Mouse (Mus musculus) stomach, embryonic 14.5 days (tissue): Measurements from ENCODE around the gene Cdk14. TPM values are rescaled to one million over a fixed set of nuclear protein-coding genes. Genes with fewer than 3 reads are reported as not detected.
A peak's percentile ranks its signal among the peaks of the same experiment; 100 is the strongest.

ENCODE experiments used
- ATAC-seq: fragments of 200-750 bp; cut with Nextera tagmentation; 2 replicates; pipeline ENCODE4 v1.8.0; 2017; ENCODE audit warnings: low read depth, moderate TSS enrichment; ENCODE audit not compliant: insufficient number of reproducible peaks, insufficient read depth, low FRiP score
- H3K27ac ChIP-seq: fragments of 300-500 bp; sonication (generic); 2 replicates; pipeline ENCODE4 v1.5.1; 2014; ENCODE audit warnings: mild to moderate bottlenecking, low read length, moderate library complexity, mixed read lengths
- H3K27me3 ChIP-seq: fragments of 300-500 bp; sonication (generic); 2 replicates; pipeline ENCODE4 v1.6.1; 2014; ENCODE audit warnings: low read length, control low read depth, mixed read lengths; ENCODE audit not compliant: control insufficient read depth, insufficient read depth
- H3K36me3 ChIP-seq: fragments of 300-500 bp; sonication (generic); 2 replicates; pipeline ENCODE4 v1.6.1; 2014; ENCODE audit warnings: mild to moderate bottlenecking, control low read depth, low read length, moderate library complexity, mixed read lengths; ENCODE audit not compliant: control insufficient read depth, insufficient read depth
- H3K4me1 ChIP-seq: fragments of 300-500 bp; sonication (generic); 2 replicates; pipeline ENCODE4 v1.6.1; 2014; ENCODE audit warnings: low read length, control low read depth, mixed read lengths; ENCODE audit not compliant: control insufficient read depth, insufficient read depth
- H3K4me2 ChIP-seq: fragments of 300-500 bp; sonication (generic); replicated peaks from 2 replicates; pipeline ENCODE4 v1.6.1; 2014; ENCODE audit warnings: low read depth, low read length, control low read depth
- H3K4me3 ChIP-seq: fragments of 300-500 bp; sonication (generic); 2 replicates; pipeline ENCODE4 v1.5.1; 2014; ENCODE audit warnings: low read depth, low read length, control low read depth
- H3K9ac ChIP-seq: fragments of 300-500 bp; sonication (generic); replicated peaks from 2 replicates; pipeline ENCODE4 v1.6.1; 2014; ENCODE audit warnings: low read depth, mild to moderate bottlenecking, control low read depth, low read length, moderate library complexity, mixed read lengths
- H3K9me3 ChIP-seq: fragments of 300-500 bp; sonication (generic); 2 replicates; pipeline ENCODE4 v1.6.1; 2016; ENCODE audit warnings: low read depth, low read length, control low read depth; ENCODE audit not compliant: control insufficient read depth
- WGBS: fragments of 180-500 bp; shearing (Covaris S2); extraction: QIAGEN DNeasy Blood & Tissue Kit; methylation state at CpG from one replicate; pipeline ENCODE4 v1.1.7; 2014; 5-methylcytosine and 5-hydroxymethylcytosine counted together
- polyA plus RNA-seq: library from polyadenylated mRNA; unstranded; fragments of >200 nt; fragmentation: Nextera tagmentation; extraction: Ambion mirVana; gene quantifications from 2 replicates; pipeline ENCODE4 v1.2.1, GENCODE M21; 2014

The Cdk14 gene
- polyA plus RNA-seq, 1 experiment from 2014 or later, result 28.3 TPM

DNA sequence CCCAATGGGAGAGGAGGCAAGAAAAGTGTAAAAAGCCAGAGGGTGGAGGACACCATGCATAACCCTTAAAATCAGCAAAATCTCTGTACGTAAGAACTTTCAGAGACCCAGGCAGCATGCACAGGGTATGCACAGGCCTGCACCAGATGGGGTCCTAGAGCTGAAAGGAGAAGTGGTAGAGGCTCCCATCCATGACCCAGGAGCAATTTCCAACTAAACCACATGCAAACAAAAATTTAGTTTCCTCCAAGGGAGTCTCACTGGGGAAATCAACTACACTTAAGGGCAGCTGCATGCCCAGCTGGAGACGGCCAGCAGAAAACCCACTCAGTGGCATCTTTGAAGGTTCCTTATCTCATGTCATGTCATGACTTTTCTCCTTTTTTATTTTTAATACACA, 415.4 kb downstream of the Cdk14 start:
- Histone ChIP-seq H3K4me3 (no peak overlapping the region), H3K27ac (no peak overlapping the region), H3K9ac (no peak overlapping the region), H3K9me3 (no peaks in the 10 kb centered on the region), H3K27me3 (no peaks in the 10 kb centered on the region), H3K4me2 (no peak overlapping the region), H3K36me3 (no peaks in the 10 kb centered on the region), H3K4me1 (no peaks in the 10 kb centered on the region)
- ATAC-seq, result no peak
- 94% methylated on average over 2 of the region's 2 CpGs for WGBS

DNA sequence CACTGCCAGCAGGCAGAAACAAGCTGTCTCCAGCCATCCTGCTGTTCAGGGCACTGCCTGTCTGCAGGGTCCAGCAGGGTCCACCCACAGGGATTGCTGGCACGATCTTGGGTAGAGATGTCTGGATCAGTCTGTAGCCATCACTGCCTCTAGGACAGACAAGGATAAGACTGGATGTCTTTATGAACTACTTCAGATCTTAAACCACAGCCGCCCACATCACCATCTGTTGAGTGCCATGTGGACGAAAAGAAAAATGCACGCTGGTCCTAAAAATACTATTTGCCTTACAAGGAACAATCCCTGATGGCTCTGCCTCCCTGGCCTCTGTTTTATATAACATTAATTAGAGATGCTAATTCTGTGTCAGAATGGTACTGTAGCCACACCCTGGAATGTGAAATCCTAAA, 426.9 kb downstream of the Cdk14 start:
- ATAC-seq, result no peak
- WGBS, result 77% methylated on average over 4 of the region's 4 CpGs
- H3K27ac ChIP-seq, result no peak overlapping the region

GRCm38 (mm10) chr5:4991023-4991422, 429.1 kb downstream of the Cdk14 start:
- WGBS, result 49% methylated on average over 2 of the region's 2 CpGs
- Histone ChIP-seq H3K27me3 (no peaks in the 10 kb centered on the region), H3K9ac (no peak overlapping the region), H3K4me1 (no peaks in the 10 kb centered on the region), H3K27ac (no peak overlapping the region), H3K9me3 (no peaks in the 10 kb centered on the region), H3K36me3 (no peaks in the 10 kb centered on the region), H3K4me2 (no peak overlapping the region), H3K4me3 (no peak overlapping the region)
- ATAC-seq, result no peak

More for the DNA sequence above, 426.9 kb downstream of the Cdk14 start:
- Histone ChIP-seq H3K27me3 (no peaks in the 10 kb centered on the region), H3K4me2 (no peak overlapping the region), H3K9me3 (no peaks in the 10 kb centered on the region), H3K4me3 (no peak overlapping the region), H3K36me3 (no peaks in the 10 kb centered on the region), H3K4me1 (no peaks in the 10 kb centered on the region), H3K9ac (no peak overlapping the region)

DNA sequence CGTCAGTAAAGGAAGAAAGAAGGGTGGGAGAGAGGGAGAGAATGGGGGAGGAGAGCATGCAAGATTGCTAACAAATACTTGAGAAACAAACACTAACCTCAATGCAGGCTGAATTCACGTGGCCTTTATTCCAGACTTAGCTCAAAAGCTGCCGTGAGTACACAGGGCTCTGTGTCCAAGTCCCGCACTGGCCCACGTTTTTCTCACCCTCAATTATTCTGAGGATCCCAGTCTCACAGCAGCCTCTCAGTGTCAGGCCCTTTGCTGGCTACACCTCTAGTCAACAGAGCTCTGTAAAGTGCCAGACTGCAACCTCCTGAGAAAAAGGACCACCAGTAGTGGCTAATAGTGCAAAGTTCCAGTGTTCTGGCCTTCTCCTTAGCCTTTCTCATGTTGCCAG, 429.9 kb downstream of the Cdk14 start:
- no peak overlapping the region for H3K9ac ChIP-seq
- H3K27ac ChIP-seq, result no peak overlapping the region
- H3K9me3 ChIP-seq, result no peaks in the 10 kb centered on the region
- H3K27me3 ChIP-seq, result no peaks in the 10 kb centered on the region
- no peaks in the 10 kb centered on the region for H3K4me1 ChIP-seq
- H3K36me3 ChIP-seq, result no peaks in the 10 kb centered on the region
- ATAC-seq, result no peak
- H3K4me2 ChIP-seq, result no peak overlapping the region
- no peak overlapping the region for H3K4me3 ChIP-seq
- 57% methylated on average over 5 of the region's 5 CpGs for WGBS

DNA sequence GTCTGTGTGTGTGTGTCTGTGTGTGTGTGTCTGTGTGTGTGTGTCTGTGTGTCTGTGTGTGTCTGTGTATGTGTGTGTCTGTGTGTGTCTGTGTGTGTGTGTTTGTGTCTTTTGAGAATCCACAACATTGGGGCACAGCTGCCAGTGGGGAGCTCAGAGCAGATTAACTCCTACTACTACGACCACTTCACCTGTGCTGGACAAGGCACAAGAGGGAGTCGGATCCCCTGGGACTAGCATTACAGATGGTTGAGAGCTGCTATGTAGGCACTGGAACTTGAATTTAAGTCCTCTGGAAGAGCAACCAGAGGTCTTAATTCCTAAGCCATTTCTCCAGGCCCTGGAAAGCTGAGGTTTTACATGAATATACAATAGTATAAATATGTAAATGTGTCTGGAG, 433.9 kb downstream of the Cdk14 start:
- WGBS, result 84% methylated on average over 2 of the region's 2 CpGs
- H3K9ac ChIP-seq, result no peak overlapping the region
- no peak for ATAC-seq
- no peaks in the 10 kb centered on the region for H3K9me3 ChIP-seq
- H3K4me3 ChIP-seq, result no peak overlapping the region
- H3K27me3 ChIP-seq, result no peaks in the 10 kb centered on the region
- no peaks in the 10 kb centered on the region for H3K4me1 ChIP-seq
- H3K4me2 ChIP-seq, result no peak overlapping the region
- no peak overlapping the region for H3K27ac ChIP-seq
- H3K36me3 ChIP-seq, result no peaks in the 10 kb centered on the region

DNA sequence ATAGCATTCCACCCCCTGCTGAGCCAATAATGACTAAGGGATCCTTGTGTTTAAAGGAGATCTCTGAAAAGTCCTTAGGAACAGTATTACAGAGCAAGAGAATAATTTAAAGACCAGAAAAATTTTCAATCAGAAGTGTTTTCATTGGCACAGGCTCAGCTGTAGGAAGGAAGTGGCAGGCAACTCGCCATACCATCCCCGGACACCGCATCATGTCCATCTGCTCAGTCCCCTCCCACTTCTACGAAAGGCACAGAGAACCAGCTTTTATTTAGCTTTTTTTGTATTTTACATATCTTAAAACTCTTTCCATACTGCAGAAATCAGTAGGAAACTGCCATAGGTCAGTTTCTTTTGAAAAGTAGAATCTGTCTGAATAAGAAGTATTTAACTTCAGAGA, 440.6 kb downstream of the Cdk14 start:
- Histone ChIP-seq H3K27ac (no peak overlapping the region), H3K27me3 (no peaks in the 10 kb centered on the region), H3K9ac (no peak overlapping the region), H3K36me3 (no peaks in the 10 kb centered on the region), H3K9me3 (no peaks in the 10 kb centered on the region), H3K4me3 (no peak overlapping the region), H3K4me1 (no peaks in the 10 kb centered on the region), H3K4me2 (no peak overlapping the region)
- 86% methylated on average over 4 of the region's 4 CpGs for WGBS
- ATAC-seq, result no peak

- Histone ChIP-seq H3K9me3 (no peaks in the 10 kb centered on the region), H3K4me3 (no peak overlapping the region), H3K36me3 (no peaks in the 10 kb centered on the region), H3K4me1 (no peaks in the 10 kb centered on the region), H3K27ac (no peak overlapping the region), H3K9ac (no peak overlapping the region), H3K27me3 (no peaks in the 10 kb centered on the region), H3K4me2 (no peak overlapping the region)
- ATAC-seq, result no peak
- 88% methylated on average over 1 of the region's 1 CpGs for WGBS
These were observed 446.7 kb downstream of the Cdk14 start for GRCm38 (mm10) chr5:4973408-4973807.

- Histone ChIP-seq H3K4me3 (no peak overlapping the region), H3K36me3 (no peaks in the 10 kb centered on the region), H3K9me3 (no peaks in the 10 kb centered on the region), H3K9ac (no peak overlapping the region), H3K27ac (no peak overlapping the region), H3K4me2 (no peak overlapping the region), H3K27me3 (no peaks in the 10 kb centered on the region), H3K4me1 (peaks cover 12% of the 10 kb centered on the region)
- WGBS, result 50% methylated on average over 15 of the region's 15 CpGs
- peak; percentile 68; the same call in 1 of the 2 replicates for ATAC-seq
These were observed 458.0 kb downstream of the Cdk14 start for GRCm38 (mm10) chr5:4962063-4962610.

DNA sequence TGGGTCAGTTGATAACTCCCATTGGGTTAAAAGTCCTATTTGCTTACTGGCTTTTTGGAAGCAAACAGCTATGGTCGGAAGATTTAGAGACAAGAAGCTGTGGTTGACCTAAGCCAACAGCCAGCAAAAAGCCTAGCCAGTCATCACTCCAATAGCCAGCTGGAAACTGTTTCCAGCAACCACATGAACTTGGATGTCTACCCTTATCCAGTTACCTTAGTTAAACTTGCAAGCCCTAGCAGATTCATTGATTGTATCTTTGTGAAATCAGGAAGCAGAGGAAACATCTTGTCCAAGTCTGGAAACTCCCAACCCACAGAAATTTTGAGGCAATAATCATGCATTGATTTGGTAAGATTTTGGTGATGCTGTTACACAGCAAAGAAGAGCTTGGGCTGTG, 458.5 kb downstream of the Cdk14 start:
- no peaks in the 10 kb centered on the region for H3K9me3 ChIP-seq
- no peaks in the 10 kb centered on the region for H3K27me3 ChIP-seq
- H3K4me1 ChIP-seq, result peaks cover 12% of the 10 kb centered on the region
- H3K27ac ChIP-seq, result no peak overlapping the region
- H3K9ac ChIP-seq, result no peak overlapping the region
- H3K4me2 ChIP-seq, result no peak overlapping the region
- H3K36me3 ChIP-seq, result no peaks in the 10 kb centered on the region
- no peak overlapping the region for H3K4me3 ChIP-seq
- WGBS, result 90% methylated on average over 1 of the region's 1 CpGs
- no peak for ATAC-seq
